Mouse (Mus musculus): ENCODE results near the gene Trmt10a. TPM values are rescaled to one million over a fixed set of nuclear protein-coding genes. Genes with fewer than 3 reads are reported as not detected.

Gene Trmt10a
- polyA plus RNA-seq, 1 experiment = 5.8 TPM

- Histone ChIP-seq H3K27me3 (ENCODE audit: control insufficient read depth, insufficient read depth, low read length) (no peaks in the 10 kb centered on the region), H3K27ac (ENCODE audit: insufficient read depth, low read length) (no peak overlapping the region), H3K4me3 (replicated peaks; ENCODE audit: insufficient read depth, low read depth, low read length) (no peak overlapping the region), H3K4me1 (ENCODE audit: control insufficient read depth, insufficient read depth, low read length) (no peaks in the 10 kb centered on the region)
- no peak for DNase-seq
- TF ChIP-seq POLR2A (IDR thresholded peaks at IDR 0.05; ENCODE audit: borderline replicate concordance, insufficient read depth, low read length) = no peak
- no peak for TF ChIP-seq CTCF (IDR thresholded peaks at IDR 0.05; ENCODE audit: borderline replicate concordance, insufficient read depth, low read depth, low read length)
- WGBS = 70% methylated on average over 7 of the region's 7 CpGs
Measured at GRCm38 (mm10) chr3:138198722-138199068, 55.4 kb downstream of the Trmt10a start.

- no peak overlapping the region for H3K27ac ChIP-seq (ENCODE audit: insufficient read depth, low read length)
- WGBS = 87% methylated on average over 3 of the region's 3 CpGs
- no peak for DNase-seq
- no peaks in the 10 kb centered on the region for H3K4me1 ChIP-seq (ENCODE audit: control insufficient read depth, insufficient read depth, low read length)
- H3K27me3 ChIP-seq (ENCODE audit: control insufficient read depth, insufficient read depth, low read length) = no peaks in the 10 kb centered on the region
- no peak for TF ChIP-seq POLR2A (IDR thresholded peaks at IDR 0.05; ENCODE audit: borderline replicate concordance, insufficient read depth, low read length)
- no peak for TF ChIP-seq CTCF (IDR thresholded peaks at IDR 0.05; ENCODE audit: borderline replicate concordance, insufficient read depth, low read depth, low read length)
- H3K4me3 ChIP-seq (replicated peaks; ENCODE audit: insufficient read depth, low read depth, low read length) = no peak overlapping the region
Measured at GRCm38 (mm10) chr3:138208821-138209220, 65.6 kb downstream of the Trmt10a start.

Other genes starting within 250 kb of the Trmt10a start
- 92.8 and 95.0 TPM in 2 replicates for gene Lamtor3, start 224.9 kb upstream of the Trmt10a start, polyA plus RNA-seq (2012; rRNA removed)
- gene Dapp1, start 161.9 kb upstream of the Trmt10a start, polyA plus RNA-seq (2012; rRNA removed) = 0.79 and 1.1 TPM in 2 replicates
- gene 1110002E22Rik, start 78.4 kb upstream of the Trmt10a start, polyA plus RNA-seq (2012; rRNA removed) = 0.05 and 0.07 TPM in 2 replicates
- gene Gm5105, start 76.1 kb upstream of the Trmt10a start, polyA plus RNA-seq (2012; rRNA removed) = 0.08 and 0.10 TPM in 2 replicates
- gene Mttp, start 1.5 kb downstream of the Trmt10a start, polyA plus RNA-seq (2012; rRNA removed) = 6.7 and 7.4 TPM in 2 replicates
- gene 4930579F01Rik, start 50.4 kb downstream of the Trmt10a start, polyA plus RNA-seq (2012; rRNA removed) = not detected in 2 replicates
- gene Adh7, start 74.3 kb downstream of the Trmt10a start, polyA plus RNA-seq (2012; rRNA removed) = 0.05 TPM in 1 of 2 replicates, not detected in the other
- gene Adh1, start 117.5 kb downstream of the Trmt10a start, polyA plus RNA-seq (2012; rRNA removed) = 1.6 and 2.1 TPM in 2 replicates
- not detected in 2 replicates for gene Adh6a, start 169.8 kb downstream of the Trmt10a start, polyA plus RNA-seq (2012; rRNA removed)
- gene Adh6b, start 198.3 kb downstream of the Trmt10a start, polyA plus RNA-seq (2012; rRNA removed) = not detected in 2 replicates